Mouse (Mus musculus) C2C12 (cell line): Measurements from ENCODE around the gene Micall1. TPM values are rescaled to one million over a fixed set of nuclear protein-coding genes. Genes with fewer than 3 reads are reported as not detected.
A peak's percentile ranks its signal among the peaks of the same experiment; 100 is the strongest.

Source experiments
- H3K27me3 ChIP-seq: one replicate; pipeline ENCODE4 v1.6.1; 2011; ENCODE audit not compliant: control insufficient read depth, insufficient read depth, insufficient read length
- H3K36me3 ChIP-seq: one replicate; pipeline ENCODE4 v1.6.1; 2011; ENCODE audit not compliant: control insufficient read depth, insufficient read depth
- H3K4me3 ChIP-seq: one replicate; pipeline ENCODE4 v1.5.1; 2011; ENCODE audit warnings: mild to moderate bottlenecking, control low read depth; ENCODE audit not compliant: poor library complexity, insufficient read depth, severe bottlenecking
- H3K79me2 ChIP-seq: one replicate; pipeline ENCODE4 v1.6.1; 2011; ENCODE audit not compliant: control insufficient read depth, insufficient read depth
- H3K79me3 ChIP-seq: one replicate; pipeline ENCODE4 v1.6.1; 2011; ENCODE audit warnings: low read depth, control low read depth
- H3ac ChIP-seq: one replicate; pipeline ENCODE3; 2011; ENCODE audit warnings: low read depth; ENCODE audit not compliant: control insufficient read depth, insufficient read length
- CEBPB ChIP-seq: IDR thresholded peaks from one replicate; pipeline ENCODE4 v1.6.1; 2011; ENCODE audit warnings: low read depth, mild to moderate bottlenecking, control low read depth, moderate library complexity
- CTCF ChIP-seq: IDR thresholded peaks from one replicate; pipeline ENCODE4 v1.5.1; 2011; ENCODE audit not compliant: control insufficient read depth, insufficient read depth, insufficient read length
- FOSL1 ChIP-seq: IDR thresholded peaks from one replicate; pipeline ENCODE4 v1.8.0; 2011; ENCODE audit warnings: mild to moderate bottlenecking, low read length; ENCODE audit not compliant: poor library complexity, insufficient read depth, severe bottlenecking
- MAX ChIP-seq: IDR thresholded peaks from one replicate; pipeline ENCODE4 v1.6.1; 2011; ENCODE audit warnings: mild to moderate bottlenecking, control low read depth
- MYOD1 ChIP-seq: IDR thresholded peaks from one replicate; pipeline ENCODE4 v1.6.1; 2011; ENCODE audit warnings: low read depth; ENCODE audit not compliant: control insufficient read depth, insufficient read length
- MYOG ChIP-seq: IDR thresholded peaks from one replicate; pipeline ENCODE4 v1.6.1; 2011; ENCODE audit not compliant: control insufficient read depth, insufficient read length; ENCODE audit errors: extremely low read depth
- USF1 ChIP-seq: IDR thresholded peaks from one replicate; pipeline ENCODE4 v1.6.1; 2011; ENCODE audit warnings: low read depth, mild to moderate bottlenecking, control low read depth, moderate library complexity
- polyA plus RNA-seq: library from polyadenylated mRNA; unstranded; fragments of >200 nt; fragmentation: generic; extraction: Trizol; gene quantifications from one replicate; pipeline ENCODE4 v1.2.1, GENCODE M21; 2012; ENCODE audit warnings: missing spikeins

Gene Micall1
- polyA plus RNA-seq, 1 experiment, result 12.7 TPM

DNA sequence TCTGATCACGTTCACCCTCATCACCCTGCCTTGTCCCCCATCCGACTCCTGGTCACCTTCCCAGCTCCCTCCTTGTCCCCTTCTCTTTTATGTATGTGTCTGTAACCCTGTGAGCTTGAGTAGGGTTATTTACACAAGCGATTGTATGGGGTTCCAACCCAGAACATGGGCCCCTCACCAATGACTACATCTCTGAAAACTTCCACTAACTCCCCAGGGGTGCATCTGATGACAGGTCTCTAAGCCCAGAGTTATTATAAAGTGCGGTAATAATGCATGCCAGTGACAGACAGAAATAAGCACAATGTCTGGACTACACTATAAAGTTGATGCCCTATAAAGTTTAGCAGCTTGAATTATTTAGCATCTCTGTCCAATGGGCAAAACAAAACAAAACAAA is 8.3 kb upstream of the Micall1 start:
- H3K36me3 ChIP-seq, result peaks cover 12% of the 10 kb centered on the region
- no peaks in the 10 kb centered on the region for H3K79me2 ChIP-seq
- H3K27me3 ChIP-seq, result no peaks in the 10 kb centered on the region
- H3K79me3 ChIP-seq, result no peaks in the 10 kb centered on the region
- TF ChIP-seq USF1 (no peak), CEBPB (no peak), CTCF (no peak), MYOD1 (no peak), FOSL1 (no peak), MYOG (no peak), MAX (no peak)
- no peak overlapping the region for H3ac ChIP-seq
- no peak overlapping the region for H3K4me3 ChIP-seq

DNA sequence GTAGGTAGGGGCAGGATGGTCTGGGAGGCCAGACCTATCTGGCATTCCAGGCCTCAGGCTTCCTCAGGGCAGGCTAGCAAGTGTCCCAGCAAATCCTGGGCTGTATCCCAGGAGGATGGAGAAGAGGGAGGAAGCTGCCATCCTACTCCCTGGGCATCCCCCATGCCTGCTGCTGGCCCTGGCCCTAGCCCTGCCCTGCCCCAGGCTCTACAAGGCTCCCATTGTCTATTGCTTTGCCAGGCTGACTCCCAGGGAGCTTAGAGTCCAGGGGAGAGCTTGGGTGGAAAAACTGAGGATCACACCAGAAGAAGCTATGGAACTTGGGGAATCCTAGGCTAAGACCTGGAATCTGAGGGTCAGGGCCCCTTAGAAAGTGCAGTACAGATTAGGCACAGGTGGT is 7.2 kb upstream of the Micall1 start:
- Histone ChIP-seq H3K79me2 (no peaks in the 10 kb centered on the region), H3K79me3 (no peaks in the 10 kb centered on the region), H3ac (no peak overlapping the region), H3K4me3 (no peak overlapping the region), H3K36me3 (peaks cover under 1% of the 10 kb centered on the region), H3K27me3 (no peaks in the 10 kb centered on the region)
- TF ChIP-seq MAX, result no peak
- TF ChIP-seq CEBPB, result no peak
- no peak for TF ChIP-seq FOSL1
- TF ChIP-seq USF1, result no peak
- TF ChIP-seq MYOD1, result no peak
- no peak for TF ChIP-seq CTCF
- no peak for TF ChIP-seq MYOG

DNA sequence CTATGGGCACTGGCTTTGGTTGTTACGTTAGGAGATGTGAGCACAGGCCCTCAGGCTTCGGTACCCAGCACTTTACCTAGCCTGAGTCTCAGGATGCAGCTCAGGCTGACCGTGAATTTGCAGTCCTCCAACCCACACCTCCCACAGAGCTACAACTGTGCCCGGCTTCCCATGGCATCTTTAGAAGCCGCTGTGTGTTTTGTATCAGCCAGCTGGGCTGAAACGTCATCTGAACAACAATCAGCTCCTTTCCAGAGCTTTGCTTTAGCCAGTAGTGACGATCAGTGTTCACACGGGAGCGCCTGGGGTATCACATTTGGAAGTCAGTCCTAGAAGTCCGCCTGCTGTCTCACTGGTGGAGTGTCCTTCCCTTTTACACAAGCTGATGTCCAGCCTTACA is 5.4 kb upstream of the Micall1 start:
- H3K79me2 ChIP-seq, result no peaks in the 10 kb centered on the region
- no peaks in the 10 kb centered on the region for H3K79me3 ChIP-seq
- TF ChIP-seq MYOD1 (no peak), CTCF (no peak), MAX (no peak), CEBPB (no peak), USF1 (no peak), FOSL1 (no peak), MYOG (no peak)
- H3K4me3 ChIP-seq, result no peak overlapping the region
- H3K36me3 ChIP-seq, result no peaks in the 10 kb centered on the region
- H3ac ChIP-seq, result no peak overlapping the region
- H3K27me3 ChIP-seq, result no peaks in the 10 kb centered on the region

DNA sequence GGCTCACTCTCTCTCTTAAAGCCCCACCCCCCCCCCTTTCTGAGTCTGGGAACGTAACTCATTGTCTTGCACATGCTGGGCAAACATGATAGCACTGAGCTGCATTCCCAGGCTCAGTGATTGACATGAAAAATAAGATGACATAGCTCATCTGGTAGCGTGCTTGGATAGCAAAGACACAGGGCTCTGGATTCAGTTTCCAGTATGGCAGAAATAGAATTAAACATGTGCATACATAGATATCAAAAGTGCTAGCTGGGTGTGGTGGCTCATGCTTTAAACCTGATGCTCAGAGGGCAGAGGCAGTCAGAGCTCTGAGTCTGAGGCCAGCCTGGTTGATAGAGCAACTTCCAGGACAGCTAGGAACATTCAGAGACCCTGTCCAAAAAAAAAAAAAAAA is 2.9 kb upstream of the Micall1 start:
- H3K4me3 ChIP-seq, result no peak overlapping the region
- H3K79me2 ChIP-seq, result peaks cover 15% of the 10 kb centered on the region
- TF ChIP-seq CTCF, result no peak
- no peak for TF ChIP-seq MYOG
- no peak for TF ChIP-seq MYOD1
- TF ChIP-seq MAX, result no peak
- TF ChIP-seq USF1, result no peak
- no peak for TF ChIP-seq FOSL1
- no peak for TF ChIP-seq CEBPB
- H3ac ChIP-seq, result no peak overlapping the region
- no peaks in the 10 kb centered on the region for H3K36me3 ChIP-seq
- peaks cover 11% of the 10 kb centered on the region for H3K79me3 ChIP-seq
- no peaks in the 10 kb centered on the region for H3K27me3 ChIP-seq

DNA sequence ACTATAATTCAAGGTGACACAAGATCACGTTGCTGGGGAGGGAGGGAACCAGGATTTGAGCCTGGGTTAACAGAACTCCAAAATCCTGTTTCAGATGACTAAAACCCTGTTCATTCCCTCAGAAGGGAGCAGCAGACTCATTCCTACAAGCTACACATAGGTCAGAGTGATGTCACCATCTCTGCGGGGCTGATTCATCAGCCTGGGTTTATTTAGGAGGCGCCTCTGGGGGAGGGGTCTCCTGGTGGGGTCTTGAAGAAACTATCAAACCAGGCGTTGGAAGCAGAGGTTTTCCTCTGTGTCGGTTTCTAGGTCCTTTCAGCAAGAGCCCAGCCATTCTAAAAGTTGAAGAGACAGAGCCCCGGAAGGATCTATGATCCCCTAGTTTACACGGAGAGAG is 732 bp upstream of the Micall1 start:
- Histone ChIP-seq H3ac (peak overlapping the region; percentile 47), H3K79me3 (peaks cover 12% of the 10 kb centered on the region), H3K27me3 (no peaks in the 10 kb centered on the region), H3K79me2 (peaks cover 30% of the 10 kb centered on the region), H3K36me3 (no peaks in the 10 kb centered on the region), H3K4me3 (peak overlapping the region; percentile 75)
- TF ChIP-seq MAX (peak; percentile 52), MYOD1 (no peak), FOSL1 (peak; percentile 58)

DNA sequence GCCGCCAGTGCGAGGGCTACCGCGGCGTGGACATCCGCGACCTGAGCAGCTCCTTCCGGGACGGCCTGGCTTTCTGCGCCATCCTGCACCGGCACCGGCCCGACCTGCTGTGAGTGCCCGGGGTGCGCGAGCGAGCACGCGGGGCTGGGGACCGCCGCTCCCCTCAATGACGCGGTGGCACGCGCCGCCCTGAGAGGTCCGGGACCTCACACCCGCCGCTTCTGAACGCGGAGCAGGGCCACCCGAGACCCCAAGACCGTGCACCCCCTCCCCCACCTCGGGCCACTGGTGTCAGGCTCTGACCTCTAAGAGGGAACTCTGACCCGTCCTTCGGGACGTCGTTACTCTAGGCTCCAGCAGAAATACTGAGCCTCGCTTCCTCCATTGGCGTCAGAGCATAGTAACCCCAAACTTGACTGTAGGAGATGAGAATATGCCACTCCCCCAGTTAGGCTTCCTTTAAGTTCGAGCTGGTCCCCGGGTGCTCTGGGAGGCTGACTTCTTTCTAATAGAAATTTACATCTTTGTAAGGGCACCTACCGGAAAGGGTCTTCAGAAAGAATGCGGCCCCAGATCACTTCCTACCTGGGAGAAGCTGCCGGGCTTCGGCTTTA is 730 bp downstream of the Micall1 start:
- H3K4me3 ChIP-seq, result peak overlapping the region; percentile 75

More for the DNA sequence above, 730 bp downstream of the Micall1 start:
- peaks cover 12% of the 10 kb centered on the region for H3K79me3 ChIP-seq
- no peaks in the 10 kb centered on the region for H3K36me3 ChIP-seq
- peaks cover 30% of the 10 kb centered on the region for H3K79me2 ChIP-seq
- peak overlapping the region; percentile 76 for H3ac ChIP-seq
- no peaks in the 10 kb centered on the region for H3K27me3 ChIP-seq
- TF ChIP-seq USF1, result no peak
- no peak for TF ChIP-seq CTCF
- TF ChIP-seq MAX, result no peak
- no peak for TF ChIP-seq MYOD1
- no peak for TF ChIP-seq CEBPB
- no peak for TF ChIP-seq MYOG
- no peak for TF ChIP-seq FOSL1
